In the genomic region with DNA sequence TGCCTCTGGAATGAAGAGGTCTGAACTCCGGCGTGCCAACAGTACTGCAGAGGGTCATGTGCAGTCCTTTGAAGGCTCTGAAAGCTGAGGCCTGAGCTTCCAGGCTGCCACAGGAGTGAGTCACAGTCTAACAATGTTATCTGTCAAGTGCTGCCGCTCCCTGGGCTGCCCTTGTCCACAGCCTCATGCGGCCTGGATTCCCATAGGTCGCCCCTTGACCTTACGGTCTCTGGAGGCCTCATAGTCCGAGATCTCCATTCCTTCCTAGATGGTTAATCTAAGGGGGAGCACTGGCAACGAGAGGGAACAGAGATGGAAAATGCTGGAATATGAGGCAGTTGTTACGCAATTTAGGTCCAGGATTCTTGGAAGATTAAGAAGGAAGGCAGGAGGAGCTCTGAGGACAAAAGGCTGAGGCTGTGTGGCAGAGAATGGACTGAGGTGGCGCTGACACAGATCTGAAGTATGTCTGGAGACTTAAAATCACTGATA, we compare ENCODE assay signal across 9 mouse cellular contexts. TPM values are rescaled to one million over a fixed set of nuclear protein-coding genes. Genes with fewer than 3 reads are reported as not detected.
DNase-seq lines count a peak whose midpoint lies in the region; ATAC-seq lines count a peak whose summit lies in the region.
"Had no signal": no experiment of that assay in that cellular context is flagged by ENCODE, and none has a peak within 500 bp of the region (broad histone marks: within the 10 kb centered on the region; RNA-seq: fewer than 3 reads in every experiment).

No protein-coding gene starts in this region.

- peaks cover 18% of the 10 kb centered on the region for H3K4me1 ChIP-seq in limb, embryonic 15.5 days
- H3K4me1 ChIP-seq: liver, embryonic 15.5 days had no signal

- no peaks in the 10 kb centered on the region for H3K27me3 ChIP-seq in limb, embryonic 15.5 days

- H3K9ac ChIP-seq in limb, embryonic 15.5 days = no peak overlapping the region
- H3K9ac ChIP-seq: liver, embryonic 15.5 days had no signal

- no peak overlapping the region for H3K27ac ChIP-seq in limb, embryonic 15.5 days
- H3K27ac ChIP-seq: liver, embryonic 15.5 days had no signal

- no peaks in the 10 kb centered on the region for H3K9me3 ChIP-seq in limb, embryonic 15.5 days
- H3K9me3 ChIP-seq: liver, embryonic 15.5 days had no signal

- 0 out of 2 replicates have a peak, but pooled peaks have one; percentile 26 for ATAC-seq in limb, embryonic 15.5 days (ENCODE audit: insufficient number of reproducible peaks, low FRiP score, low TSS enrichment, low read depth)
- ATAC-seq in inflammation-experienced regulatory T-cells, adult 6 months = no peak

- no peak overlapping the region for H3K4me3 ChIP-seq in limb, embryonic 15.5 days
- H3K4me3 ChIP-seq: liver, embryonic 15.5 days had no signal

- intact Hi-C loops in left cerebral cortex, postnatal 4 days (cut with DNase I) = no loop called here

- WGBS in limb, embryonic 15.5 days = 54% methylated on average over 10 of the region's 10 CpGs

- no peak overlapping the region for H3K4me2 ChIP-seq in limb, embryonic 15.5 days
- H3K4me2 ChIP-seq: liver, embryonic 15.5 days had no signal

- no peaks in the 10 kb centered on the region for H3K36me3 ChIP-seq in limb, embryonic 15.5 days
- H3K36me3 ChIP-seq: liver, embryonic 15.5 days had no signal

- peak; percentile 20 for DNase-seq in ovary, postnatal 36 days (ENCODE audit: low spot score)
- no peak for DNase-seq in ovary, postnatal 14 days (ENCODE audit: low spot score)
- DNase-seq in heart, adult 11 months = peak; percentile 96
- DNase-seq in yolk sac, embryonic 10.5 days (ENCODE audit: low spot score) = peak; percentile 74
- no peak for DNase-seq in right cerebral cortex, postnatal 10 days (ENCODE audit: low spot score in 2 of 2)
- DNase-seq in left cerebral cortex, postnatal 4 days = no peak

RNA-seq across cellular contexts. Expression of gene Meioc, which starts 19.6 kb away (rescaled TPM):
- 0.81 and 0.90 TPM in 2 replicates for polyA plus RNA-seq in limb, embryonic 15.5 days (2015; fragmentation: Nextera tagmentation; extraction: Ambion mirVana)
- polyA plus RNA-seq in inflammation-experienced regulatory T-cells, adult 6 months (2017; shearing (Covaris generic)) = under 1 TPM in 2 of 3 experiments, not detected in 1; 0.08 to 0.20 TPM
- not detected for total RNA-seq in left cerebral cortex, postnatal 4 days (2021)

RNA-seq across cellular contexts. Expression of gene Fzd2, which starts 39.7 kb away (rescaled TPM):
- 41.0 and 48.5 TPM in 2 replicates for polyA plus RNA-seq in limb, embryonic 15.5 days (2015; fragmentation: Nextera tagmentation; extraction: Ambion mirVana)
- not detected for polyA plus RNA-seq in inflammation-experienced regulatory T-cells, adult 6 months (2017; shearing (Covaris generic))
- 1 to 10 TPM; 6.8 to 7.4 TPM for total RNA-seq in left cerebral cortex, postnatal 4 days (2021)

RNA-seq across cellular contexts. Expression of gene Ccdc43, which starts 53.6 kb away (rescaled TPM):
- 40.7 and 46.7 TPM in 2 replicates for polyA plus RNA-seq in limb, embryonic 15.5 days (2015; fragmentation: Nextera tagmentation; extraction: Ambion mirVana)
- polyA plus RNA-seq in inflammation-experienced regulatory T-cells, adult 6 months (2017; shearing (Covaris generic)) = 10 to 100 TPM; 29.0 to 41.4 (median 40.1) TPM
- 10 to 100 TPM; 32.8 to 34.5 TPM for total RNA-seq in left cerebral cortex, postnatal 4 days (2021)

Comparison
In these comparisons a context has a peak if more than half of its experiments do, and no peak if none do; other contexts are left out.
1. DNase-seq: peak in ovary, postnatal 36 days (single experiment), heart, adult 11 months (single experiment) and yolk sac, embryonic 10.5 days (single experiment); none in ovary, postnatal 14 days (single experiment), right cerebral cortex, postnatal 10 days (0 of 2) and left cerebral cortex, postnatal 4 days (single experiment).
2. RNA of gene Fzd2, which starts 39.7 kb away (polyA plus RNA-seq): 41.0 to 48.5 TPM in limb, embryonic 15.5 days; not detected in inflammation-experienced regulatory T-cells, adult 6 months; every median in the first group is over 10 times any median in the second.